Mouse (Mus musculus) heart, adult 18-20 months (tissue): ENCODE results near the gene Vamp4. TPM values are rescaled to one million over a fixed set of nuclear protein-coding genes. Genes with fewer than 3 reads are reported as not detected.

Experiments
- DNase-seq, 2 experiments: peaks; one replicate each; pipeline ENCODE4 v3.0.0; 2021 to 2022; ENCODE audit warnings: mixed read lengths in 1 of 2
- total RNA-seq, 2 experiments: library from RNA; stranded (reverse); gene quantifications; 2 replicates each; pipeline ENCODE4 v1.2.3; 2021

Vamp4 gene
- total RNA-seq, 2 experiments from 2014 or later, result 19.4 to 24.3 TPM

DNA sequence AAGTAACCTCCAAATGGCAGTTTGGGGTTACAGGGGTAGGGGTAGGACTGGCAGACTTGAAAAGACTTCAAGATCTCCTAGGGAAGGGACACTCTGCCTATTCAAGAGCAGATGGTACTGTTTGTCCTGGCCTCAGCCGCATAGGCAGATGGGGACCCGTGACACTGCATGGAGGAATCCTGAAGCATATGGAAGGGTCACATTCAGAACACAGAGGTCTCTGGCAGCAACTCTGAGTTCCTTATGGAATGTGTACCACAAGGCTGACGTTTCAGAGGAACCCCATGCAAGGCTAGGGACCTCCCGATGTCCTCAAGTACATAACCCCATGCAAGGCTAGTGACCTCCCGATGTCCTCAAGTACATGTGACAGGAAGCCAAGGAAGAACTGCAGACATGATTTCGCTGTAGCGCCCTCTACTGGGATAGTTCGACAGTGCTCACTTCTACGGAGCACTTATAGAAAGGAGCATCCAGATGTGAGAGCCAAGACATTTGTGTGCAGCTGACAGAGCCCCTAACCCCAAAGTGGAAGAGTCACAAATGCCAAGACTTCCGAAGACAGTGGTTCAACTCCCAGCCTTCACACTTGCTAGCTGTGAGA, 75.9 kb downstream of the Vamp4 start:
- DNase-seq, result no peak

DNA sequence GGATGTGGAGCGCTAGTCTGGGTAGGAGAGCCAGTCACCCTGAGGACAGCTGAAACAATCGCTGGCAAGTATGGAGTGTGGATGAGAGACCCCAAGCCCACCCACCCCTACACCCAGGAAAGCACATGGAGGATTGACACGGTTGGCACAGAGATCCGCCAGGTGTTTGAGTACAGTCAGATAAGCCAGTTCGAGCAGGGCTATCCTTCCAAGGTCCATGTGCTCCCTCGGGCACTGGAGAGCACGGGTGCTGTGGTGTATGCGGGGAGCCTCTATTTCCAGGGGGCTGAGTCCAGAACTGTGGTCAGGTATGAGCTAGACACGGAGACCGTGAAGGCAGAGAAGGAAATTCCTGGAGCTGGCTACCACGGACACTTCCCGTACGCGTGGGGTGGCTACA, 78.1 kb downstream of the Vamp4 start:
- DNase-seq, result no peak

Other genes with a start within 250 kb of the Vamp4 start
- gene Dnm3, start 92.5 kb upstream of the Vamp4 start, total RNA-seq, result 1 to 10 TPM; 4.7 to 6.1 TPM
- 1 to 10 TPM; 4.6 to 4.9 TPM for gene Mettl13, start 22.0 kb upstream of the Vamp4 start, total RNA-seq
- gene Myoc, start 68.6 kb downstream of the Vamp4 start, total RNA-seq, result 1 to 10 TPM; 2.9 to 3.9 TPM
- not detected for gene Myocos, start 87.7 kb downstream of the Vamp4 start, total RNA-seq
- gene Prrc2c, start 170.0 kb downstream of the Vamp4 start, total RNA-seq, result 10 to 100 TPM; 60.7 to 78.1 TPM
- gene Fmo4, start 243.5 kb downstream of the Vamp4 start, total RNA-seq, result not detected